Mouse (Mus musculus): ENCODE measurements around the gene Klhl15. TPM values are rescaled to one million over a fixed set of nuclear protein-coding genes. Genes with fewer than 3 reads are reported as not detected.
"Not testable (repeated sequence)": the region's sequence is repeated elsewhere in the genome, so short reads cannot be mapped to it uniquely, and the experiment has no call there.

Gene Klhl15
- polyA plus RNA-seq (2015; fragmentation: Nextera tagmentation; extraction: Ambion mirVana) = 3.2 and 3.5 TPM in 2 replicates

- Histone ChIP-seq H3K4me3 (ENCODE audit: low read depth, low read length) (peak within 1 kb of the TSS; percentile 77), H3K4me2 (ENCODE audit: low read depth, low read length) (peak within 1 kb of the TSS; percentile 81), H3K9ac (ENCODE audit: low read depth, low read length) (peak within 1 kb of the TSS; percentile 78), H3K27me3 (ENCODE audit: control insufficient read depth, insufficient read depth, low read depth, low read length) (peaks cover 11% of the 10 kb centered on the region), H3K27ac (ENCODE audit: low read length) (peak within 1 kb of the TSS; percentile 88), H3K9me3 (replicated peaks; ENCODE audit: control insufficient read depth, low read length) (no peaks in the 10 kb centered on the region), H3K36me3 (ENCODE audit: control insufficient read depth, insufficient read depth) (no peaks in the 10 kb centered on the region), H3K4me1 (ENCODE audit: control insufficient read depth, low read depth, low read length) (no peaks in the 10 kb centered on the region; the same call in 1 of the 2 replicates)
- WGBS (ENCODE audit: insufficient replicate concordance) = 13% methylated on average over 58 of the region's 70 CpGs
- peak; percentile 91 for ATAC-seq (ENCODE audit: low read depth)
Measured at GRCm38 (mm10) chrX:94234532-94235189, at the start of gene Klhl15. Gene Klhl15 (plus strand): TSS chrX:94234599.

- Histone ChIP-seq H3K4me1 (ENCODE audit: control insufficient read depth, low read depth, low read length) (no peaks in the 10 kb centered on the region), H3K9me3 (replicated peaks; ENCODE audit: control insufficient read depth, low read length) (no peaks in the 10 kb centered on the region), H3K4me2 (ENCODE audit: low read depth, low read length) (no peak overlapping the region), H3K27me3 (ENCODE audit: control insufficient read depth, insufficient read depth, low read depth, low read length) (no peaks in the 10 kb centered on the region; the same call in 1 of the 2 replicates), H3K27ac (ENCODE audit: low read length) (no peak overlapping the region), H3K4me3 (ENCODE audit: low read depth, low read length) (no peak overlapping the region), H3K36me3 (ENCODE audit: control insufficient read depth, insufficient read depth) (no peaks in the 10 kb centered on the region), H3K9ac (ENCODE audit: low read depth, low read length) (no peak overlapping the region)
- no peak for ATAC-seq (ENCODE audit: low read depth)
- WGBS (ENCODE audit: insufficient replicate concordance) = 17% methylated on average over 1 of the region's 1 CpGs
Measured at GRCm38 (mm10) chrX:94185156-94185555, 49.2 kb upstream of the Klhl15 start.

- not testable (repeated sequence) for H3K9me3 ChIP-seq (replicated peaks; ENCODE audit: control insufficient read depth, low read length); H3K4me1 ChIP-seq (ENCODE audit: control insufficient read depth, low read depth, low read length); H3K4me3 ChIP-seq (ENCODE audit: low read depth, low read length); H3K27me3 ChIP-seq (ENCODE audit: control insufficient read depth, insufficient read depth, low read depth, low read length); ATAC-seq (ENCODE audit: low read depth); H3K4me2 ChIP-seq (ENCODE audit: low read depth, low read length); H3K9ac ChIP-seq (ENCODE audit: low read depth, low read length); H3K27ac ChIP-seq (ENCODE audit: low read length)
- 56% methylated on average over 4 of the region's 4 CpGs for WGBS (ENCODE audit: insufficient replicate concordance)
- H3K36me3 ChIP-seq (ENCODE audit: control insufficient read depth, insufficient read depth) = peaks cover 29% of the 10 kb centered on the region
Measured at GRCm38 (mm10) chrX:94193901-94194300, 40.5 kb upstream of the Klhl15 start.

GRCm38 (mm10) chrX:94197789-94198188, 36.6 kb upstream of the Klhl15 start:
- no peaks in the 10 kb centered on the region; the same call in 1 of the 2 replicates for H3K9me3 ChIP-seq (replicated peaks; ENCODE audit: control insufficient read depth, low read length)
- H3K4me1 ChIP-seq (ENCODE audit: control insufficient read depth, low read depth, low read length) = no peaks in the 10 kb centered on the region
- H3K4me3 ChIP-seq (ENCODE audit: low read depth, low read length) = no peak overlapping the region
- no peak overlapping the region for H3K4me2 ChIP-seq (ENCODE audit: low read depth, low read length)
- H3K36me3 ChIP-seq (ENCODE audit: control insufficient read depth, insufficient read depth) = peaks cover 44% of the 10 kb centered on the region
- H3K27me3 ChIP-seq (ENCODE audit: control insufficient read depth, insufficient read depth, low read depth, low read length) = no peaks in the 10 kb centered on the region
- WGBS (ENCODE audit: insufficient replicate concordance) = 71% methylated on average over 5 of the region's 5 CpGs
- H3K9ac ChIP-seq (ENCODE audit: low read depth, low read length) = no peak overlapping the region
- 0 out of 2 replicates have a peak, but pooled peaks have one; percentile 35 for ATAC-seq (ENCODE audit: low read depth)
- no peak overlapping the region for H3K27ac ChIP-seq (ENCODE audit: low read length)

- Histone ChIP-seq H3K4me3 (ENCODE audit: low read depth, low read length) (peak overlapping the region; percentile 91), H3K4me1 (ENCODE audit: control insufficient read depth, low read depth, low read length) (peaks cover 4% of the 10 kb centered on the region), H3K36me3 (ENCODE audit: control insufficient read depth, insufficient read depth) (peaks cover 14% of the 10 kb centered on the region), H3K4me2 (ENCODE audit: low read depth, low read length) (peak overlapping the region; percentile 77), H3K9me3 (replicated peaks; ENCODE audit: control insufficient read depth, low read length) (no peaks in the 10 kb centered on the region), H3K27ac (ENCODE audit: low read length) (peak overlapping the region; percentile 75), H3K27me3 (ENCODE audit: control insufficient read depth, insufficient read depth, low read depth, low read length) (no peaks in the 10 kb centered on the region), H3K9ac (ENCODE audit: low read depth, low read length) (peak overlapping the region; percentile 84)
- ATAC-seq (ENCODE audit: low read depth) = no peak; the same call in 1 of the 2 replicates
- WGBS (ENCODE audit: insufficient replicate concordance) = 0% methylated on average over 12 of the region's 12 CpGs
Measured at GRCm38 (mm10) chrX:94212264-94212596, 22.2 kb upstream of the Klhl15 start.

- under 1% methylated on average over 52 of the region's 52 CpGs for WGBS (ENCODE audit: insufficient replicate concordance)
- H3K9me3 ChIP-seq (replicated peaks; ENCODE audit: control insufficient read depth, low read length) = no peaks in the 10 kb centered on the region
- H3K27ac ChIP-seq (ENCODE audit: low read length) = peak within 1 kb of the TSS; percentile 75
- peaks cover 12% of the 10 kb centered on the region for H3K36me3 ChIP-seq (ENCODE audit: control insufficient read depth, insufficient read depth)
- peaks cover 4% of the 10 kb centered on the region for H3K4me1 ChIP-seq (ENCODE audit: control insufficient read depth, low read depth, low read length)
- H3K4me3 ChIP-seq (ENCODE audit: low read depth, low read length) = peak within 1 kb of the TSS; percentile 91
- peak within 1 kb of the TSS; percentile 77 for H3K4me2 ChIP-seq (ENCODE audit: low read depth, low read length)
- ATAC-seq (ENCODE audit: low read depth) = peak; percentile 93
- H3K27me3 ChIP-seq (ENCODE audit: control insufficient read depth, insufficient read depth, low read depth, low read length) = no peaks in the 10 kb centered on the region
- H3K9ac ChIP-seq (ENCODE audit: low read depth, low read length) = peak within 1 kb of the TSS; percentile 84
Measured at GRCm38 (mm10) chrX:94212597-94213321, 21.6 kb upstream of the Klhl15 start, which contains the start of gene Eif2s3x. Gene Eif2s3x (minus strand): TSS chrX:94212862.

DNA sequence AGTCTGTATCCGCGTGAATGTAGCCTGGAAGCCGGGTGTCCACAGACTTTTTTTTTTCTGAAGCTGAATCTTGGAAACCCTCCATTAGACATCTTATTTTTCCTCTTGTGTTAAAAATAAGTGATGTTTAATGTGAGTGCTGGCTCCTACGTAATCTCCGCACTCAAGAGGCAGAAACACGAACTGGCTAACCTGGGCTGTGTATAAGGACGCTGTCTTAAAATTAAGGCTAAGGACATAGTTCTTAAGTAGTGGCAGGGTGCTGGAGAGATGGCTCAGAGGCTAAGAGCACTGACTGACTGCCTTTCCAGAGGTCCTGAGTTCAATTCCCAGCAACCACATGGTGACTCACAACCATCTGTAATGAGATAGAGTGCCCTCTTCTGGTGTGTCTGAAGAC, 21.0 kb upstream of the Klhl15 start:
- Histone ChIP-seq H3K4me3 (ENCODE audit: low read depth, low read length) (peak overlapping the region; percentile 91), H3K4me1 (ENCODE audit: control insufficient read depth, low read depth, low read length) (peaks cover 4% of the 10 kb centered on the region), H3K27me3 (ENCODE audit: control insufficient read depth, insufficient read depth, low read depth, low read length) (no peaks in the 10 kb centered on the region), H3K4me2 (ENCODE audit: low read depth, low read length) (peak overlapping the region; percentile 77), H3K27ac (ENCODE audit: low read length) (peak overlapping the region; percentile 75), H3K36me3 (ENCODE audit: control insufficient read depth, insufficient read depth) (peaks cover 6% of the 10 kb centered on the region), H3K9ac (ENCODE audit: low read depth, low read length) (peak overlapping the region; percentile 84), H3K9me3 (replicated peaks; ENCODE audit: control insufficient read depth, low read length) (no peaks in the 10 kb centered on the region)
- WGBS (ENCODE audit: insufficient replicate concordance) = 5% methylated on average over 7 of the region's 7 CpGs
- ATAC-seq (ENCODE audit: low read depth) = no peak

DNA sequence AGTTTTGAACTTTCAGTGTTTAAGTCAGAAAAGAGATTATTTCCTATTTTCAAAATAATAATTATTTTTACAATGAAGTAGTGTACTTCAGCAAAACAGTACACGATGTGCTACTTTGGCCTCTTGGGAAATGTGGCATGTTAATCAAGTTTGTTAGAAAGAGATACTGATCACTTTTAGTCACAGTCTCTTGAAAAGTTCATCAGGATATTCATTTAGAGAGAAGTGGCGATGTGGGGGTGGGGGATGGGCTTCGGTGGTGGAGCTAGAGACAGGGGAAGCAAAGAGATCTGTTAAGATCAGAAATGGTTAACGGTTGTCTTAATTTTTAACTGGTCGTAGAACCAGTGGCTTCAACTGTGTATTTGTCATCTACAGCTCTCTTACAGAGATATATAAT, 967 bp upstream of the Klhl15 start:
- H3K27me3 ChIP-seq (ENCODE audit: control insufficient read depth, insufficient read depth, low read depth, low read length) = peaks cover 11% of the 10 kb centered on the region
- H3K9me3 ChIP-seq (replicated peaks; ENCODE audit: control insufficient read depth, low read length) = no peaks in the 10 kb centered on the region
- WGBS (ENCODE audit: insufficient replicate concordance) = 30% methylated on average over 5 of the region's 5 CpGs
- no peak for ATAC-seq (ENCODE audit: low read depth)
- H3K36me3 ChIP-seq (ENCODE audit: control insufficient read depth, insufficient read depth) = no peaks in the 10 kb centered on the region
- H3K9ac ChIP-seq (ENCODE audit: low read depth, low read length) = no peak overlapping the region
- no peak overlapping the region for H3K27ac ChIP-seq (ENCODE audit: low read length)
- H3K4me3 ChIP-seq (ENCODE audit: low read depth, low read length) = peak overlapping the region; percentile 77
- no peaks in the 10 kb centered on the region; the same call in 1 of the 2 replicates for H3K4me1 ChIP-seq (ENCODE audit: control insufficient read depth, low read depth, low read length)
- peak overlapping the region; percentile 81 for H3K4me2 ChIP-seq (ENCODE audit: low read depth, low read length)
